Mouse (Mus musculus) left cerebral cortex, adult 18-20 months (tissue): ENCODE data around the gene Itpr1. TPM values are rescaled to one million over a fixed set of nuclear protein-coding genes. Genes with fewer than 3 reads are reported as not detected.

Source experiments
- DNase-seq, 2 experiments: peaks; one replicate each; pipeline ENCODE4 v3.0.0; 2021 to 2022; ENCODE audit warnings: low spot score in 2 of 2, mixed read lengths in 1 of 2
- total RNA-seq, 2 experiments: library from RNA; stranded (reverse); gene quantifications; 2 replicates each; pipeline ENCODE4 v1.2.3; 2021

Gene Itpr1
- total RNA-seq, 2 experiments from 2014 or later, result 477 to 491 TPM

DNA sequence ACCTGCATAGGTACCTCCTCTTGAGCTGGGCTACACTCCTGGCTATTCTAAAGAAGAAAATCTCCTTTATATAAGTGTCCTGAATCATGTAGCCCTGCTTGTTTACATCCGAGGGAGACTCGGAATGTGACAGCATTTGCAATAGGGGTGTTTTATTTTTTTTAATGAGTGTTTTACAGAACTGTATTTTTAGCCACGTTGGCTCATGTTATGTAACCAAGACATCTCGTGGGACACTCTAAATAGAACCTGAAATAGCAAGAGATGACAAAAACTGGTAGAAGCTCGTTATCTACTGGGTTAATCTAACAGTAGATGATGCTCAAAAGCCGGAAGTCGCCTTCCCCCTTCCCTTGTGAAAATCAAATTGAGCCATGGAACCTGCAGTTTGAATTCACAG is 291.8 kb downstream of the Itpr1 start:
- DNase-seq, result peak in 1 of 2 experiments; percentile 43

DNA sequence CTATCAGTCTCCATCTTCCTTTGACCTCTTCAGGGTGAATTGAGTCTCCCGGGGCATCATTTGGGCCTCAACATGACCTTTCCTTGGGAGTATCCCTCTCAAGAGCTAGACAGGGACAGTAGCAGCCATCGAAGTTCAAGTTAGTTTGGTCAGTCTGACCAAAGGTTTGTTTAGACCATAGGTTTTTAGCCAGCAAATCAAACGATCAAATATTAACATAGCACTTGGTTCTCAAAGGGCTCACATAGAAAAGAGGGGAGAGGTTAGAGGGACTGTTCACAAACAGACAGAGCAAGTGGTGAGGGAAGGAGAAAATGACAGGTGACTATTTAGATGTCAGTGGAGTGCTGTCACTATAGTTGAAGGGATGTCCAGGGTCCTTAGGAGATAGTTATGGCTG is 293.3 kb downstream of the Itpr1 start:
- DNase-seq, result no peak

DNA sequence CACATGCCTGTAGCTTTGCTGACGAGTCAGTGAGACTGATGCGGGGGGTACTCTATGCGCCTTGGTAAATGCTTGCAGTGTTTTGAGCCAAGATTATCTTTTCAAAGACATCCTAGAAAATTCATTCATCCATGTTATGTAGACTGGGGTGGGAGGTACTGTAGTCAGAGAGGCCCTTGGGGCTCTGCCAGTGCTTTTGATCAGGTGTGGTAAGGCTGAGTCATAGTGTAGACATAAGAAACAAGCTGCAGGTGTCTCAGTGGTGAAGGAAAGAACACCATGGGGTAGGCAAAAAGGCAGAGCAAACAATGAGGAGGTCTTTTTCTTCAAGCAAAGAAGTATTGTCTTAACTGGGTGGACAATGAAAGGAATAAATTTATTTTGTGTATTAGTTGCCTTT is 294.4 kb downstream of the Itpr1 start:
- no peak for DNase-seq

DNA sequence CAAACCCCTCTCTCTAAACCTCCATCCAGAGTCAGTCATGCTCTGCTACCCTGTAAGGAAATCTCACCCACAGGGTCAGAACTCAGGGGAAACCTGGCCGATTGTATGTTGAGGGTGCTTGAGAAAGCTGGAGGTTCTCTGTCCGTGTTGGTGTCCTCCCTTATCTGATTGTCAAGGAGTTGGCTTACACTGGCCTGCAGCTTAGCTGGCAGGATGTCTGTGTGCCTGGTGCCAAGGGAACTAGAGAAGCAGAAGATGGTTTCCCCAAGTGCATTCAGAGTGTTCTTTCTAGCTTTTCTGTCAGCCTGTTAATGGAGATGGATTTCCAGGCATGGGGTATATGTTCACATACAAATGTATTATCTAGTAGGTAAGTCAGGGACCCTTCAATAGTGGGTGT is 296.4 kb downstream of the Itpr1 start:
- DNase-seq, result no peak

GRCm38 (mm10) chr6:108510101-108510500 is 297.2 kb downstream of the Itpr1 start:
- DNase-seq, result no peak

DNA sequence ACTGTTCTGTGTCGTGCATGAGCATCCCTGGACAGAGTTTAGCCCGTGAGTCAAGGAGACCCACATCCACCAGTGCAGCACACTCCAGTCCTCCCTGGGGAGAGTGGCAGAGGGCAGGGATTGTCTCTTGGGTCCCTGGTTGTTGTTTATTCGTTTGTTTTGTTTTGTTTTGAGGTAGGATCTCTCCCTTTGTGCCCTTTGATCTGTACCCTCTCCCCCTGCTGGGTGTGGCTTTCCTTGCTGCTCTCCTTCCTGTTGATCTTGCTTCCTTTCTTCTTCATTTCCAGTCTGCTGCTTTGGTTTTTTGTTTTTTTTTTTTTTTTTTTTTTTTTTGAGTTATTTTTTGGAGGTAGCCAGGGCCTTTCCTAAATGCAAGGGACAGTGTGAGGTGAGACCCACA is 299.2 kb downstream of the Itpr1 start:
- DNase-seq, result no peak

DNA sequence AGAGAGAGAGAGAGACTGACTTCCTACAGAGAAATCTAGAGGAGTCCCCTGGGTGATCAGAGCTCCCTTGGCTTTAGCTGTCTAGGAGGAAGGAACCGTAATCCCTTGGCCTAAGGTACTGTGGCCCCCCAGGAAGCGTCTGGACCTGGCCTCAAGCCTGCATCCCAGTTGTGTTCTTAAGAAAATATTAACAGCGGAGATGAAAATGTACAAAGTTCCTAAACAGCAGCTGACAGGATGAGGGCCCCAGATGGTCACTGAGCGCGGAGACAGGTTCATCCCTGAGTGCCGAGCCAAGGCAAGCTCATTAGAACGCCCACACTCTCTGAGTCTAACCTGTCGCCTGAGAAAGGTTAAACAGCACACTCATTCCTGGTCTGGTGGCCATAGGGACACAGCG is 300.1 kb downstream of the Itpr1 start:
- no peak for DNase-seq

DNA sequence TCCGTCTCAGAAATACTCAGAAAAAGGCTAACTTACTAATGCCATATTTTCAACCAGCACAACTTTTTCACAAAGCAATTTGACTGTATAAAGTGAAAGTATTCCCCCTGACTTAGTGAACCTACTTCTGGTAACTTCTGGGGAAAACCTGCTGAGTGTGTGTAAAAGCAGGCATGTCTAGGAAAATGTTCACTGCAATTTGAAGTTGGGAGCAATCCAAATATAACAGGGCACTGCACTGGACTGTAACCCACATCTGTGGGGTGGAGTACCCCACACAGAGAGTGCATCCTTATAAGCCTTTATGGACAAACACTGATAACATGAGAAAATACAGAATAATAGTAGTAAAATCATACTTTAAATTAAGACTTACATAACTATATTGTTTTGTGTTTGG is 303.4 kb downstream of the Itpr1 start:
- no peak for DNase-seq

DNA sequence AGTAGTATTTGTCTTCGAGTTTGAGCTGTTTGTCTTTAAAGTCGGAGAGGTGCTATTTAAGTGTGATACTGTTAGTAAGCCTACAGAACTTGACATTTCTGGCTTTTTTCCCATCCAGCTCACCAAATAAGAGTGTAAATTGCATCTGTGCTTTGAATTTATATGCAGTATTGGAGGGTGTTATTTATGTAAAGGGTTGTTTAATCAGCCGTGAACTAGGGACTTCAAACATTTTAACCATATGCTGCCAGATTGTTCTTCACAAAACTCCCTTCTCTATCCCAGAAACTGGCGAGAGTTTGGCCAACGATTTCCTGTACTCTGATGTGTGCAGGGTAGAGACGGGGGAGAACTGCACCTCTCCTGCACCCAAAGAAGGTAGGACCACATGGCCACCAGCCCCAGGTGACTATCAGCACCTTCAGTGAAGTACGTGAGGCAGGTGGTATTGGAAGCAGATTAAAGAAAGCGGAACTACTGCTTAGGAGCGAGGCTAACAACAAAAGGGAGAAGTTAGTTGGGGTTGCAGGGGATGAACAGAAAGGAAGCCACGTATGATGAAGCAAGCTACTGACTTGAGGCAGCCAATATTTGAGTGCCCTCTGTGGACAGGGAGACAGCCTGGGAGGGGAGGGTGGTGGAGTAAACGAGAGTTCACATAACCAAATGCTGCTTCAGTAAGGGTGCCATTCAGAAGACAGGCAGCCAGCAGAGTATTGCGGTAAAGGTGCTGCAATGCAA is 304.5 kb downstream of the Itpr1 start:
- DNase-seq, result no peak

GRCm38 (mm10) chr6:108517986-108518385 is 305.1 kb downstream of the Itpr1 start:
- DNase-seq, result no peak

DNA sequence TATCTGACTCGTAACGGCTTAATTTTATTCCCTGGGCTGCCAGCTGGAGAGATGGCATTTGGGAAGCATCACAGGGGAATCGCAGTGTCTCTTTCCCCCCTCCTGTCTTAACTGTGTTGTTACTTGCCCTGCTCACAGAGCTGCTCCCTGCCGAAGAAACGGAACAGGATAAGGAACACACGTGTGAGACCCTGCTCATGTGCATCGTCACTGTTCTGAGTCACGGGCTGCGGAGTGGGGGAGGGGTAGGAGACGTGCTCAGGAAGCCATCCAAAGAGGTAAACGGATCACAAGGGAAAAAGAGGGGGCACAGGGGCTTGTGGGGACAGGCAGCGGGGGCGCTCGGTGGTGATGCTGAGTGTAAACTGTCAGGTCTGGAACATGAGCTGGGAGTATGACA is 305.7 kb downstream of the Itpr1 start:
- DNase-seq, result no peak

GRCm38 (mm10) chr6:108519327-108519726 is 306.4 kb downstream of the Itpr1 start:
- DNase-seq, result no peak

- DNase-seq, result no peak
Measured at GRCm38 (mm10) chr6:108523956-108524616, 311.2 kb downstream of the Itpr1 start.

- no peak for DNase-seq
Measured at GRCm38 (mm10) chr6:108524617-108525010, 311.7 kb downstream of the Itpr1 start.

DNA sequence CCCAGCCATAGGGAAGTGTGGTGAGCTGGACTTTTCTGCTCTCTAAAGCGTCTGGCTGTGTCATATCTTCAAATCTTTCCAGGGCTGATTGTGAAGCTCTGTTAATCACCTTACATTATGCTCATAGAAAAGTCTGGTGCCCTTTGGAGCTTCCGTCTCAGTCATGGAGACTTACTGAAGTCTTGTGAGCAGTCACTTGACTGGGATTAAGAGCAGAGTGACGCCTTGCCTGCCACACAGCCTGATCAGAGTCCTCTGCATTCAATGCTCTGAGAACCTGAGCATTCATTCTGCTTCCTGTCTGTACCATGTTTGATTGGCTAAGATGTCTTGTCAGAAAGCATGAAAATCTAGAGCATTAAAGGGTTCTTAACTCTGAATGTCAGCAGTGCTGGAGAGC is 314.7 kb downstream of the Itpr1 start:
- no peak for DNase-seq

- no peak for DNase-seq
Measured at GRCm38 (mm10) chr6:108527993-108528392, 315.1 kb downstream of the Itpr1 start.

GRCm38 (mm10) chr6:108529150-108529549 is 316.3 kb downstream of the Itpr1 start:
- no peak for DNase-seq

GRCm38 (mm10) chr6:108530781-108531323 is 318.0 kb downstream of the Itpr1 start:
- DNase-seq, result no peak

- no peak for DNase-seq
Measured at GRCm38 (mm10) chr6:108531324-108532311, 318.7 kb downstream of the Itpr1 start.

- DNase-seq, result no peak
Measured at GRCm38 (mm10) chr6:108532486-108533179, 319.7 kb downstream of the Itpr1 start.

DNA sequence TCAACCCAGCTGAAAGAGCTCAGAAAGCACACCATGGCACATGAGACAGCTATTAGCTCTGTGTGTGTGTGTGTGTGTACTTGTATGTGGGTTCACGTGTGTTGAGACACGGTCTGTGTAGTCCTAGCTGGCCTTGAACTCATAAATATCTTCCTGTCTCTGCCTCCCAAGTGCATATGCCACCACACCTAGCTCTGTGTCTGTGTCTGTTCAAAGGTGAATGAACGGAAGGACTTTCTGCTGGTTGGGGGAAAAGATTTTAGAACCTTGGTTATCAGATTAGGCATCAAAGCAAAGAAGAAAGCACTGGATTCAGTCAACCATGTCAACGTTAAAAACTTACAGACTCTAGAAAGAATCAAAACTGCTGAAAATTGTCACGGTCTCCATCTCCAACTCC is 321.2 kb downstream of the Itpr1 start:
- DNase-seq, result no peak
